Mouse (Mus musculus): Measurements from ENCODE around the gene Pcgf2. TPM values are rescaled to one million over a fixed set of nuclear protein-coding genes. Genes with fewer than 3 reads are reported as not detected.

Gene Pcgf2
- polyA plus RNA-seq, 1 experiment from 2014 or later: 10.5 TPM

DNA sequence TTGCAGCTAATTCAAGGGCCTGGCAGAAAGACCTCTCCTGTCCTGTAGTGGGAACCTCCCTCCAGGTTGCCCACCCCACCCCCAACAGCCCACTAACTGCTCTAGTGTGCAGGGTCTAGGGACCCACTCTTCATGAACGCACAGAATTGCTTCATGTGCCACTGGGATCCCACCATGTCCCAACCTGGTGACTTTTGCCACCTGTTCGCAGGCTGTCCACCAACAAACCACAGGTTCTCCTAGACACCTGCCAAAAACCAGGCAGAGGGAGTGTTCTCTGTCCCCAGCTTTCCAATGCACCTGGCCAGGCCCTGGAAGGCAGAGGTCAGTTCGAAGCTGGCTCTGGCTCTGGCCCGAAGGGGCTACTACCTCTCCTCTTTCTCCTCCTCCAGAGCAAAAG, 5.9 kb downstream of the Pcgf2 start:
- TF ChIP-seq CTCF (IDR thresholded peaks at IDR 0.05) (no peak), EP300 (IDR thresholded peaks at IDR 0.05) (no peak)
- H3K4me1 ChIP-seq (ENCODE audit: insufficient read depth, low read depth, low read length): peaks cover 23% of the 10 kb centered on the region; the same call in 1 of the 2 replicates
- H3K9me3 ChIP-seq (ENCODE audit: low read length): no peaks in the 10 kb centered on the region
- ATAC-seq: no peak
- no peaks in the 10 kb centered on the region for H3K27me3 ChIP-seq (replicated peaks; ENCODE audit: insufficient read depth, low read length)
- no peak overlapping the region; the same call in 1 of the 2 replicates for H3K27ac ChIP-seq (ENCODE audit: low read length)
- peaks cover 10% of the 10 kb centered on the region; the same call in 1 of the 2 replicates for H3K36me3 ChIP-seq (ENCODE audit: insufficient read depth, low read length)
- no peak overlapping the region; the same call in 1 of the 2 replicates for H3K4me2 ChIP-seq (replicated peaks; ENCODE audit: low read depth, low read length)
- H3K9ac ChIP-seq (replicated peaks; ENCODE audit: low read depth): no peak overlapping the region
- 71% methylated on average over 4 of the region's 4 CpGs for WGBS
- no peak for DNase-seq (ENCODE audit: low spot score)
- H3K4me3 ChIP-seq (ENCODE audit: low read depth, low read length): no peak overlapping the region

DNA sequence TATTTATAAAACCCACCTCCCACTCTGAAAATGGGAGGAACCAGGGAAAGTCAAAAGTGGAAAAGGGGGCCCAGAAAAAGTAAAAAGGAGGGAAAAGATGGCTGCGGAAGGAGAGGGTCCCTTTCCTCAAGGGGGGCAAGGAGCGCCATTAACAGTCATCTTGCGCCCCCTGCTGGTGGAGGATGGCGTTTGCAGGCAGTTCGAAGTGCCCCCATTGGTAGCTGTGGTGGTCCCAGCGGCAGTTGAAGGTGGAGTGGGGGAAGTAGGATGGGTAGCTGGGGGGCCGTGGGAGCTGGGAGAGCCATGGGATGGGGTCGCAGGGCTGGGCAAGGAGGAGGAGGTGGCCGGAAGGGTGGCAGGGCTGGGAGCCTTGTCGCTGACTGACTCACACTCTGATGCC, 10.4 kb downstream of the Pcgf2 start:
- Histone ChIP-seq H3K36me3 (ENCODE audit: insufficient read depth, low read length) (peaks cover 10% of the 10 kb centered on the region; the same call in 1 of the 2 replicates), H3K27me3 (replicated peaks; ENCODE audit: insufficient read depth, low read length) (no peaks in the 10 kb centered on the region), H3K4me1 (ENCODE audit: insufficient read depth, low read depth, low read length) (peaks cover 10% of the 10 kb centered on the region; the same call in 1 of the 2 replicates), H3K4me3 (ENCODE audit: low read depth, low read length) (no peak overlapping the region), H3K4me2 (replicated peaks; ENCODE audit: low read depth, low read length) (no peak overlapping the region), H3K9me3 (ENCODE audit: low read length) (no peaks in the 10 kb centered on the region), H3K9ac (replicated peaks; ENCODE audit: low read depth) (no peak overlapping the region), H3K27ac (ENCODE audit: low read length) (no peak overlapping the region)
- 21% methylated on average over 10 of the region's 10 CpGs for WGBS
- DNase-seq (ENCODE audit: low spot score) (peak; percentile 67), ATAC-seq (no peak)
- TF ChIP-seq EP300 (IDR thresholded peaks at IDR 0.05): no peak
- peak; percentile 97 for TF ChIP-seq CTCF (IDR thresholded peaks at IDR 0.05)

DNA sequence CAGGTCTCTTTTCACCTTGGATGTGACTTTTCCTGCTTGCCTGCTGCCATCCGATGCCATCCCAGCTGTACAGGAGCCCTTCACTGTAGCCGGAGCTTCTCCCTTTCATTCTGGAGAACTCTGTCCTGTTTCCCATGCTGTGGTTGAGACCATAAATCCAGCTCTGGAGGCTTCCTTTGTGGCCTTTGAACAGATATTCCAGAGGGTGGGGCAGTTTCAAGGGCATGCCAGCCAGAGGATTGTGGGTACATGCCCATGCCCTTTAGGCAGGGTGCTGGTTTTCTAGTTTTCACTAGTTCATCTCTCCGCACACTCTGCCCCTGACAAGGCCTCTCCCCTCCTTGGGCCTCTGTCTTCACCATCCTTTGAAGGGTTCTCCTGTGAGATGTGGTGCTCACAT, 13.2 kb downstream of the Pcgf2 start:
- no peak overlapping the region for H3K9ac ChIP-seq (replicated peaks; ENCODE audit: low read depth)
- DNase-seq (ENCODE audit: low spot score) (no peak), ATAC-seq (no peak)
- peaks cover 12% of the 10 kb centered on the region; the same call in 1 of the 2 replicates for H3K4me1 ChIP-seq (ENCODE audit: insufficient read depth, low read depth, low read length)
- no peak for TF ChIP-seq CTCF (IDR thresholded peaks at IDR 0.05)
- TF ChIP-seq EP300 (IDR thresholded peaks at IDR 0.05): no peak
- H3K9me3 ChIP-seq (ENCODE audit: low read length): no peaks in the 10 kb centered on the region
- H3K4me3 ChIP-seq (ENCODE audit: low read depth, low read length): no peak overlapping the region
- no peaks in the 10 kb centered on the region for H3K27me3 ChIP-seq (replicated peaks; ENCODE audit: insufficient read depth, low read length)
- WGBS: 82% methylated on average over 3 of the region's 3 CpGs
- peak overlapping the region; percentile 32; the same call in 1 of the 2 replicates for H3K27ac ChIP-seq (ENCODE audit: low read length)
- H3K4me2 ChIP-seq (replicated peaks; ENCODE audit: low read depth, low read length): no peak overlapping the region
- H3K36me3 ChIP-seq (ENCODE audit: insufficient read depth, low read length): peaks cover 10% of the 10 kb centered on the region; the same call in 1 of the 2 replicates

DNA sequence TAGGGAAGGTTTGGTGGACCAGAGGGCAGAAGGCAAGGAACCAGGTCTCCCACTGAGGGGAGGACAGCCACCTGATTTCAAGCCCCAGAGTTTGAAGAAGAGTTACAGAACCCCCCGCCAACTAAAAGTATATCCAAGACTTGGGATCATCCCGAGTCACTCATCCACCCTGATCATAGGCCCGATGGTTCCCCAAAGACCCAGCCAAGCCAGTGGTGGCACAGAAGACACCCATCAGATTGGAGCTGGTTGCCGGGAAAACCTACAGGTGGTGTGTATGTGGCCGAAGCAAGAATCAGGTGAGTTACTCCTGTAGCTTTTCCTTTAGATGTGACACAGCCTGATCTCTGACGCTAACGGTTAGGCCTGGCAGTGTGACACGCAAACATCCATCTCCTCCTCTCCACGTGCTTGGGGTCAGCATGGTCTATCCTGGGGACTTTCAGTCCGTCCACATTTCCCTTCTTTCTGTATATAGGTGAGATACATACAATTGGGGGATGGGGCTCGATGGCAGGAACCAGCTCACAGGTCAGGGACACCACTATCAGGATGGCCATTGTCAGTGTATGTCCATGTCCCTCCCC, 13.9 kb downstream of the Pcgf2 start:
- DNase-seq (ENCODE audit: low spot score) (no peak), ATAC-seq (no peak)
- H3K4me2 ChIP-seq (replicated peaks; ENCODE audit: low read depth, low read length): peak overlapping the region; percentile 52
- WGBS: 53% methylated on average over 11 of the region's 11 CpGs
- H3K36me3 ChIP-seq (ENCODE audit: insufficient read depth, low read length): peaks cover 10% of the 10 kb centered on the region; the same call in 1 of the 2 replicates
- H3K9me3 ChIP-seq (ENCODE audit: low read length): no peaks in the 10 kb centered on the region
- H3K4me3 ChIP-seq (ENCODE audit: low read depth, low read length): peak overlapping the region; percentile 12; the same call in 1 of the 2 replicates
- H3K4me1 ChIP-seq (ENCODE audit: insufficient read depth, low read depth, low read length): peaks cover 15% of the 10 kb centered on the region; the same call in 1 of the 2 replicates
- no peaks in the 10 kb centered on the region for H3K27me3 ChIP-seq (replicated peaks; ENCODE audit: insufficient read depth, low read length)
- no peak for TF ChIP-seq EP300 (IDR thresholded peaks at IDR 0.05)
- no peak for TF ChIP-seq CTCF (IDR thresholded peaks at IDR 0.05)
- 0 out of 2 replicates have a peak overlapping the region, but pooled peaks have one; percentile 32 for H3K27ac ChIP-seq (ENCODE audit: low read length)
- H3K9ac ChIP-seq (replicated peaks; ENCODE audit: low read depth): no peak overlapping the region

DNA sequence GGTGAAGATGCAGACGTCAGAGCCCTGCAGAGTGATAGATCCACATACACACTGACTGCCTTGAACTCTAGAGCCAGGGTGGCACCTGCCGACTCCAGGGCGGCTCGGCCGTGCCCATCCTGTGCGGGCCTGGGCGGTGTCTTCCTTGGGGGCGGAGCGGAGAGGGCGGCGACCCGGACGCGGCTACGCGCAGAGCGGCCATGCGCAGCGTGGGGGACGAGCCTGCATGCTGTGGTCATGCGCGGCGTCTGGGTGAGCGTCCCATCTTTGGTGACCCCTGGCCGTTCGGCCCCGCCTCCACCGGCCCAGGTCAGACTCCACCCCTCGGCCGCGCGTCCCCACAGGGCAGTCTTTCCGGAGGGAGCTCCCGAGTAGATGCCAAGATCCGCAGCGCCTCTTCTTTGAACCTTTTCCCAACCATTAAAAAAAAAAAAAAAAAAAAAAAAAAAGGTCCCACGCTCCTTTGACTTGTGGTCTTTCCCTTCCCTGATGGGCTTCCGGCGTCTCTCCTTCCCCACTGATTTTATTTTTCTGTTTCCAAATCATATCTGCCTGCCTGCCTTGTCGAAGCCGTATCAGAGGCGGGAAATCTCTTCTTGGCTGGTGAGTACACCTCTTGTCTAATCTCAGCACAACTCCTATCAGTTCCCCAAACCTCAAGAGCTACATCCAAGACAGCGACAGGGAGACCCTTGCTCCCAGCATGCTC, 14.5 kb downstream of the Pcgf2 start, which contains the start of gene Cisd3:
TSS of gene Cisd3 (plus strand) at position 214 of the 709 bp plus-strand sequence.
- Histone ChIP-seq H3K36me3 (ENCODE audit: insufficient read depth, low read length) (peaks cover 8% of the 10 kb centered on the region), H3K27ac (ENCODE audit: low read length) (peak within 1 kb of the TSS; percentile 32), H3K4me2 (replicated peaks; ENCODE audit: low read depth, low read length) (peak within 1 kb of the TSS; percentile 52), H3K27me3 (replicated peaks; ENCODE audit: insufficient read depth, low read length) (no peaks in the 10 kb centered on the region), H3K4me3 (ENCODE audit: low read depth, low read length) (peak within 1 kb of the TSS; percentile 12), H3K4me1 (ENCODE audit: insufficient read depth, low read depth, low read length) (peaks cover 15% of the 10 kb centered on the region; the same call in 1 of the 2 replicates), H3K9me3 (ENCODE audit: low read length) (no peaks in the 10 kb centered on the region), H3K9ac (replicated peaks; ENCODE audit: low read depth) (no peak within 1 kb of the TSS)
- ATAC-seq (peak; percentile 95), DNase-seq (ENCODE audit: low spot score) (peak; percentile 96)
- no peak for TF ChIP-seq CTCF (IDR thresholded peaks at IDR 0.05)
- no peak for TF ChIP-seq EP300 (IDR thresholded peaks at IDR 0.05)
- WGBS: under 1% methylated on average over 39 of the region's 43 CpGs

DNA sequence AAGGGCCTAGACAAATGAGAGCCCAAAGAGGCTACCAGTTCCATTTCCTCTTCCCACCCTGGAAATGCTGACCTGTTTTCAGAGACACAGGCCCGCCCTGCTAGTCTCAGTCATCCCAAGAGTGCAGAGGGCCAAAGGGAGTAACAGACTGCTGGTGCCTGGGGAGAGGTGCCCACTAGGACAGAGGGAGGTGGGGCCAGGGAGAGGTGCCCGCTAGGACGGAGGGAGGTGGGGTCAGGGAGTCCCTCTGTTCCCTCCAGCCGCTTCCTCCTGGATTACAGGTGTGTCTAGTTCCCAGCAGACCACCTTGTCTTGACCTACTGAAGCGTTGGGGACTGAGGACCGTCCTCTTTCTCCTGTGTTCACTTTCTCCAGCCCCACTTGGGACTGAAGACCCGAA, 15.5 kb downstream of the Pcgf2 start:
- Histone ChIP-seq H3K4me3 (ENCODE audit: low read depth, low read length) (no peak overlapping the region), H3K36me3 (ENCODE audit: insufficient read depth, low read length) (no peaks in the 10 kb centered on the region; the same call in 1 of the 2 replicates), H3K9me3 (ENCODE audit: low read length) (no peaks in the 10 kb centered on the region), H3K27me3 (replicated peaks; ENCODE audit: insufficient read depth, low read length) (no peaks in the 10 kb centered on the region), H3K27ac (ENCODE audit: low read length) (peak overlapping the region; percentile 27; the same call in 1 of the 2 replicates), H3K9ac (replicated peaks; ENCODE audit: low read depth) (no peak overlapping the region), H3K4me2 (replicated peaks; ENCODE audit: low read depth, low read length) (no peak overlapping the region), H3K4me1 (ENCODE audit: insufficient read depth, low read depth, low read length) (peaks cover 15% of the 10 kb centered on the region; the same call in 1 of the 2 replicates)
- ATAC-seq (no peak), DNase-seq (ENCODE audit: low spot score) (no peak)
- TF ChIP-seq EP300 (IDR thresholded peaks at IDR 0.05) (no peak), CTCF (IDR thresholded peaks at IDR 0.05) (no peak)
- WGBS: 37% methylated on average over 7 of the region's 7 CpGs
